Mouse (Mus musculus): Measurements from ENCODE around the gene Zcchc14.

DNA sequence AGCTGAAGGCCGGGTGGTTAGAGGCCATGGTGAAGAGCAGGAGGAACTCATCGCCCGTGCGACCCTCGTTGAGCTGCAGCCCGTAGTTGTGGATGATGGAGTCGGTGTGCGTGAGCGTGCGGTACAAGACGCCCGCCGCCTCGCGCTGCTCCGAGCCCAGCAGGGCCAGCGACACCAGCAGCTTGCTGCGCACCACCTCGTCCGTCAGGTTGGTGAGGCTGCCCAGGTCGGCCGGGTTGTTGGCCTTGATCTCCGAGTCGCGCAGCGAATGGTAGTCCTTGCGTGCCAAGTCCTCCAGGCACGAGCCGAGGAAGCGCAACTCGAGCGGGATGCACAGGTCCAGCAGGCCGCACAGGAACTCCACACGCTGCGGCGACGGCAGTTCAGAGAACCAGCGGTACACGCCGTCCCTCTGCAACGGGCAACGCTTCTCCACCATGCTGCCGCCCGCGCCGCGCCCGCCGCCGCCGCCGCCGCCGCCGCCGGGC is 783 bp downstream of the Zcchc14 start:
- TF ChIP-seq CTCF (IDR thresholded peaks at IDR 0.05; ENCODE audit: low read depth, low read length) = no peak
- no peak for TF ChIP-seq GATA1 (IDR thresholded peaks at IDR 0.05; ENCODE audit: borderline replicate concordance, low read length)

Data from G1E (cell line).